Mouse (Mus musculus): Measurements from ENCODE around the gene Lsm7. TPM values are rescaled to one million over a fixed set of nuclear protein-coding genes. Genes with fewer than 3 reads are reported as not detected.

The Lsm7 gene
- polyA plus RNA-seq, 1 experiment: 150 TPM

GRCm38 (mm10) chr10:80845055-80845693 lies 9.8 kb downstream of the Lsm7 start:
- Histone ChIP-seq H3K27me3 (ENCODE audit: control insufficient read depth, insufficient read depth, insufficient read length) (peaks cover 39% of the 10 kb centered on the region), H3K79me2 (ENCODE audit: control insufficient read depth, insufficient read depth) (no peaks in the 10 kb centered on the region)

DNA sequence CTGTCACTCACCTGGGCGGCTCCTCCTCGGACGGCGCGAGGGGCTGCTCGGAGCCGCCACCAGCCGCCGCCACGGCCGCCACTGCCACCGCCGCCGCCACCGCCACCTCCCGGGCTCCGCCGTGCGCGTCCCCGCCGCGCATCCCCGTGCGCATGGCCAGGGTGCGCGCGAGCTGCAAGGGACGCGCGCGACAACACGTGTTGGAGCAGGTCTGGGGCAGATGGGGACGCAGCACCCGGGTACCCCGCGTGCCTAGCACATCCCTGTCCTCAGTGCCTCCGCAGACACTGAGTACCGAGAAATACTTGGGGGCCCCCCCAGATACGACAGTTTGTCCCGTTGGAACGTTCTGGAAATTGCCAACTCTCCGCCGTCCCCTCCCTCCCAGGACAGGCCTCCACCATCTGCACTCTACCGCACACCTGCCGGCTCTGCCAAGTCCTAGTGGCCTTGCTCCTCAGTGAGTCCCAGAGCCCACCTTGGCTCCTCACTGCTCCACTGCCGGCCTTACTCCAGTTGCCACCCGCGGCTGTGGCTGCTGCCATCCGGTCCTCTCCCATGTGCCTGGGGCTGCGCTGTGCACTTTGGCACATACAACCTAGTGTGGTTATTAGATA lies 11.0 kb downstream of the Lsm7 start, which contains the start of gene Lingo3:
Gene Lingo3 (minus strand): TSS at position 109 of the 617 bp plus-strand sequence.
- Histone ChIP-seq H3K27me3 (ENCODE audit: control insufficient read depth, insufficient read depth, insufficient read length) (peaks cover 39% of the 10 kb centered on the region), H3K79me2 (ENCODE audit: control insufficient read depth, insufficient read depth) (no peaks in the 10 kb centered on the region), H3K4me2 (ENCODE audit: low read depth) (no peak within 1 kb of the TSS), H3K4me3 (no peak within 1 kb of the TSS), H3ac (ENCODE audit: control insufficient read depth, insufficient read length) (no peak within 1 kb of the TSS), H3K36me3 (ENCODE audit: control insufficient read depth, insufficient read depth) (no peaks in the 10 kb centered on the region)
- TF ChIP-seq E2F4 (IDR thresholded peaks at IDR 0.05; ENCODE audit: insufficient read depth): no peak
- no peak for TF ChIP-seq MYOG (IDR thresholded peaks at IDR 0.05; ENCODE audit: control insufficient read depth in 1 of 3, insufficient read depth in 1 of 3, insufficient read length in 2 of 3, low read depth in 2 of 3)
- TF ChIP-seq POLR2AphosphoS2 (IDR thresholded peaks at IDR 0.05; ENCODE audit: insufficient read length, low read depth): no peak
- no peak for TF ChIP-seq REST (IDR thresholded peaks at IDR 0.05; ENCODE audit: insufficient read depth, insufficient read length)
- TF ChIP-seq CEBPB (IDR thresholded peaks at IDR 0.05; ENCODE audit: insufficient read depth, poor library complexity, severe bottlenecking): no peak
- TF ChIP-seq MAX (IDR thresholded peaks at IDR 0.05; ENCODE audit: low read depth): no peak
- TF ChIP-seq TCF3 (IDR thresholded peaks at IDR 0.05; ENCODE audit: insufficient read length, low read depth): no peak
- TF ChIP-seq SRF (IDR thresholded peaks at IDR 0.05; ENCODE audit: control insufficient read depth, insufficient read length, low read depth): no peak
- TF ChIP-seq MYOD1 (IDR thresholded peaks at IDR 0.05; ENCODE audit: control insufficient read depth in 1 of 3, insufficient read length in 2 of 3, low read depth in 2 of 3): no peak
- TF ChIP-seq USF1 (IDR thresholded peaks at IDR 0.05; ENCODE audit: low read depth): no peak
- no peak for TF ChIP-seq POLR2A (IDR thresholded peaks at IDR 0.05; ENCODE audit: insufficient read length, low read depth)
- no peak for TF ChIP-seq TCF12 (IDR thresholded peaks at IDR 0.05; ENCODE audit: insufficient read depth, poor library complexity, severe bottlenecking)

More at GRCm38 (mm10) chr10:80845055-80845693, 9.8 kb downstream of the Lsm7 start:
- no peak overlapping the region for H3K4me2 ChIP-seq (ENCODE audit: low read depth)
- no peak for TF ChIP-seq TCF3 (IDR thresholded peaks at IDR 0.05; ENCODE audit: insufficient read length, low read depth)
- no peak for TF ChIP-seq MAX (IDR thresholded peaks at IDR 0.05; ENCODE audit: low read depth)
- no peak for TF ChIP-seq CEBPB (IDR thresholded peaks at IDR 0.05; ENCODE audit: insufficient read depth, poor library complexity, severe bottlenecking)
- TF ChIP-seq MYOD1 (IDR thresholded peaks at IDR 0.05; ENCODE audit: control insufficient read depth in 1 of 3, insufficient read length in 2 of 3, low read depth in 2 of 3): peak in 1 of 3 experiments; percentile 7
- H3ac ChIP-seq (ENCODE audit: control insufficient read depth, insufficient read length): no peak overlapping the region
- H3K36me3 ChIP-seq (ENCODE audit: control insufficient read depth, insufficient read depth): no peaks in the 10 kb centered on the region
- H3K4me3 ChIP-seq: no peak overlapping the region

DNA sequence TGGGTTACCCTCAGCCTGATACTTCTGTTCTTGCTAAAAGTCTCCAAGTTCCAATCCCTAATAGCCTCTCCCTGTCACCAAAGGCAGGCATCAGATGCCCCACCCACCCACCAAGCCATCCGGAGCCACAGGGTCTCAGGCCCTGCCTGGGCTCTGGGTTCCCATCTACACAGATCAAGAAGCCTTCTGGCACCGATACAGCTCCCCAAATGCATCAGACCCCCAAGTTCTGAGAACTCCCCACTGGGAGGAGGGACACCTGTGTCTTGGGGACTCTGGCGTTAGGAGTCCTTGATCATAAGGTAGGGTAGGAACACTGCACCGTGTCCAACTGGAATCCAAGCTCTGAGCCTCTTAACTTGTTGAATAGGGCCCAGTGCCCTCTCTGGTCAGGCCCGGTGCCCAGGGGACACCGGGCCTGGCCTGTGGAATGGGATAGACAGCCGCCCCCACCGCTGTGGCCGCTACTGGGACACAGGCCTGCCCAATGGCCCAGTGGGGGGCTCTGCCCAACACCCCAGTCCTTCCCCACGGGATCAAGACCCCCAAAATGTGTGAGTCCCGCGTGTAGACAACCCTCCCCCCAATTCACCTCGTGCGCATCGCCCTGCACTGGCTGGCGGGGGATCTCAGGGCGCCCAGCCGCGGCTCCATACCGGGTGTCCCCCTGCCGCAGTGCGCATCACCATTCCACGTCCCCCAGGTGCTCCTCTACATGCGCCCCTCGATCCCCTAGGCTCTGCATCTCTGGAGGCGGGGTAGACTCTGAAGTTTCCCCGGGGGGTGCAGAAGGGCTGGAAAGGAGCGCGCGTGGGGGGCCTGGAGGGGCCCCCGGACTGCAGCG lies 11.7 kb downstream of the Lsm7 start:
- Histone ChIP-seq H3K4me2 (ENCODE audit: low read depth) (no peak overlapping the region), H3K36me3 (ENCODE audit: control insufficient read depth, insufficient read depth) (no peaks in the 10 kb centered on the region), H3ac (ENCODE audit: control insufficient read depth, insufficient read length) (no peak overlapping the region), H3K27me3 (ENCODE audit: control insufficient read depth, insufficient read depth, insufficient read length) (peaks cover 39% of the 10 kb centered on the region), H3K79me2 (ENCODE audit: control insufficient read depth, insufficient read depth) (no peaks in the 10 kb centered on the region), H3K4me3 (no peak overlapping the region)
- TF ChIP-seq MYOG (IDR thresholded peaks at IDR 0.05; ENCODE audit: control insufficient read depth in 1 of 3, insufficient read depth in 1 of 3, insufficient read length in 2 of 3, low read depth in 2 of 3) (no peak), CEBPB (IDR thresholded peaks at IDR 0.05; ENCODE audit: insufficient read depth, poor library complexity, severe bottlenecking) (no peak), POLR2A (IDR thresholded peaks at IDR 0.05; ENCODE audit: insufficient read length, low read depth) (no peak), MAX (IDR thresholded peaks at IDR 0.05; ENCODE audit: low read depth) (no peak), USF1 (IDR thresholded peaks at IDR 0.05; ENCODE audit: low read depth) (no peak)

GRCm38 (mm10) chr10:80842334-80842733 lies 12.7 kb downstream of the Lsm7 start:
- Histone ChIP-seq H3K27me3 (ENCODE audit: control insufficient read depth, insufficient read depth, insufficient read length) (peaks cover 39% of the 10 kb centered on the region), H3ac (ENCODE audit: control insufficient read depth, insufficient read length) (no peak overlapping the region), H3K4me2 (ENCODE audit: low read depth) (no peak overlapping the region), H3K4me3 (no peak overlapping the region), H3K36me3 (ENCODE audit: control insufficient read depth, insufficient read depth) (no peaks in the 10 kb centered on the region), H3K79me2 (ENCODE audit: control insufficient read depth, insufficient read depth) (no peaks in the 10 kb centered on the region)
- TF ChIP-seq E2F4 (IDR thresholded peaks at IDR 0.05; ENCODE audit: insufficient read depth): no peak
- TF ChIP-seq MYOD1 (IDR thresholded peaks at IDR 0.05; ENCODE audit: control insufficient read depth in 1 of 3, insufficient read length in 2 of 3, low read depth in 2 of 3): no peak
- TF ChIP-seq POLR2AphosphoS2 (IDR thresholded peaks at IDR 0.05; ENCODE audit: insufficient read length, low read depth): no peak
- TF ChIP-seq TCF3 (IDR thresholded peaks at IDR 0.05; ENCODE audit: insufficient read length, low read depth): no peak
- TF ChIP-seq SRF (IDR thresholded peaks at IDR 0.05; ENCODE audit: control insufficient read depth, insufficient read length, low read depth): no peak
- TF ChIP-seq MYOG (IDR thresholded peaks at IDR 0.05; ENCODE audit: control insufficient read depth in 1 of 3, insufficient read depth in 1 of 3, insufficient read length in 2 of 3, low read depth in 2 of 3): no peak

DNA sequence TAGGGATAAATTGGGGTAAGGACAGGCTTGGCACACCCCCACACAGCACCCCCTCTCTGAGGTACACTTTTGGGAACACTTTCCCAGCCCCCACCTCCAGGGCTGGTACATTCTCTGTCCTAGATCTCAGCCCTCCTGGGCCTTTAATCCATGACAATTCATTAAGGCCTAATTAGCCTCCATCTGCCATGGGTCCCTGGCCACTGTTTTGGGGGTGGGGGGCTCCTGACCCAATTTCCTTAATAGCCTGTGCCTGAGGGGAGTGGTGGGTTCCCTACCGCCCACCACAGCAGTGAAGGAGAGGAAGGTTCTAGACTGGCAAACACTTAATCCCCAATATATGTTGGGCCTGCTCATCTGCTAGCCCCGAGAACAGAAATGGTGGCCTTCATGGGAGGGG lies 13.3 kb downstream of the Lsm7 start:
- Histone ChIP-seq H3K4me3 (no peak overlapping the region), H3K79me2 (ENCODE audit: control insufficient read depth, insufficient read depth) (no peaks in the 10 kb centered on the region), H3K4me2 (ENCODE audit: low read depth) (no peak overlapping the region), H3K36me3 (ENCODE audit: control insufficient read depth, insufficient read depth) (no peaks in the 10 kb centered on the region), H3ac (ENCODE audit: control insufficient read depth, insufficient read length) (no peak overlapping the region), H3K27me3 (ENCODE audit: control insufficient read depth, insufficient read depth, insufficient read length) (peaks cover 39% of the 10 kb centered on the region)
- no peak for TF ChIP-seq E2F4 (IDR thresholded peaks at IDR 0.05; ENCODE audit: insufficient read depth)
- TF ChIP-seq POLR2A (IDR thresholded peaks at IDR 0.05; ENCODE audit: insufficient read length, low read depth): no peak
- no peak for TF ChIP-seq MYOG (IDR thresholded peaks at IDR 0.05; ENCODE audit: control insufficient read depth in 1 of 3, insufficient read depth in 1 of 3, insufficient read length in 2 of 3, low read depth in 2 of 3)
- no peak for TF ChIP-seq TCF3 (IDR thresholded peaks at IDR 0.05; ENCODE audit: insufficient read length, low read depth)
- TF ChIP-seq USF1 (IDR thresholded peaks at IDR 0.05; ENCODE audit: low read depth): no peak
- TF ChIP-seq POLR2AphosphoS2 (IDR thresholded peaks at IDR 0.05; ENCODE audit: insufficient read length, low read depth): no peak
- TF ChIP-seq MYOD1 (IDR thresholded peaks at IDR 0.05; ENCODE audit: control insufficient read depth in 1 of 3, insufficient read length in 2 of 3, low read depth in 2 of 3): no peak
- no peak for TF ChIP-seq SRF (IDR thresholded peaks at IDR 0.05; ENCODE audit: control insufficient read depth, insufficient read length, low read depth)
- no peak for TF ChIP-seq MAX (IDR thresholded peaks at IDR 0.05; ENCODE audit: low read depth)
- no peak for TF ChIP-seq REST (IDR thresholded peaks at IDR 0.05; ENCODE audit: insufficient read depth, insufficient read length)
- TF ChIP-seq CEBPB (IDR thresholded peaks at IDR 0.05; ENCODE audit: insufficient read depth, poor library complexity, severe bottlenecking): no peak
- no peak for TF ChIP-seq TCF12 (IDR thresholded peaks at IDR 0.05; ENCODE audit: insufficient read depth, poor library complexity, severe bottlenecking)
